Mouse (Mus musculus): Measurements from ENCODE around the gene Dnah7a.
"Not testable (repeated sequence)": the region's sequence is repeated elsewhere in the genome, so short reads cannot be mapped to it uniquely, and the experiment has no call there.

The Dnah7a gene

GRCm38 (mm10) chr1:53706431-53707361 lies at the start of gene Dnah7a:
Gene Dnah7a, minus strand, starts transcription at chr1:53706784.
- peak; percentile 33 for DNase-seq

DNA sequence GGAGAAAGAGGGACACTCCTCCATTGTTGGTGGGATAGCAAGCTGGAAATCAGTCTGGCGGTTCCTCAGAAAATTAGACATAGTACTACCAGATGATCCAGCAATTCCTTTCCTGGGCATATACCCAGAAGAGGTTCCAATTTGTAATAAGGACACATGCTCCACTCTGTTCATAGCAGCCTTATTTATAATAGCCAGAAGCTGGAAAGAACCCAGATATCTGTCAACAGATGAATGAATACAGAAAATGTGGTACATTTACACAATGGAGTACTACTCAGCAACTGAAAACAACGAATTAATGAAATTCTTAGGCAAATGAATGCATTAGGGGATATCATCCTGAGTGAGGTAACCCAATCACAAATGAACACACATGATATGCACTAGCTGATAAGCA lies 46.9 kb upstream of the Dnah7a start:
- DNase-seq: not testable (repeated sequence)

GRCm38 (mm10) chr1:53751144-53751543 lies 44.6 kb upstream of the Dnah7a start:
- DNase-seq: no peak

DNA sequence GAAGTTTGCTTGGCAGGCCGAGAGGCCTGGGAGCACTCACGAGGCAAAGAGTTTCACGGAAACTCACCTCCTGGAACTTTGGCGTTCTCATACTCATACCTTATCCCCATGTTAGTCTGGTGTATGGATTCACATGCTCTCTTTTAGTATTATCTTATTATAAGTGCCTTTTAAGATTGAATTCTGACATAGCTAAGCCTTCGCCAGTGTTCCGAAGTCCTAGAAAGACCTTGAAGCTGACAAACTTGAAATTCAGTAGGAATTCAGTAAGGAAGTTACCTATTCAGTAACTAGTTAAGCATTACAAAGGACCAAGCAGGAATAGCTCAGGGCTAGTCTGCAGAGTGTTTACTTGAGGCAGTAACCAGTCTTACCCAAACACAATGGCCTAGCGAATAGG lies 44.1 kb upstream of the Dnah7a start:
- not testable (repeated sequence) for DNase-seq

GRCm38 (mm10) chr1:53749881-53750385 lies 43.3 kb upstream of the Dnah7a start:
- not testable (repeated sequence) for DNase-seq

GRCm38 (mm10) chr1:53748571-53748970 lies 42.0 kb upstream of the Dnah7a start:
- DNase-seq: no peak

- no peak for DNase-seq
These were observed 39.4 kb upstream of the Dnah7a start for GRCm38 (mm10) chr1:53746001-53746400.

GRCm38 (mm10) chr1:53741742-53742458 lies 35.3 kb upstream of the Dnah7a start:
- no peak for DNase-seq

- no peak for DNase-seq
These were observed 34.3 kb upstream of the Dnah7a start for GRCm38 (mm10) chr1:53740777-53741336.

DNA sequence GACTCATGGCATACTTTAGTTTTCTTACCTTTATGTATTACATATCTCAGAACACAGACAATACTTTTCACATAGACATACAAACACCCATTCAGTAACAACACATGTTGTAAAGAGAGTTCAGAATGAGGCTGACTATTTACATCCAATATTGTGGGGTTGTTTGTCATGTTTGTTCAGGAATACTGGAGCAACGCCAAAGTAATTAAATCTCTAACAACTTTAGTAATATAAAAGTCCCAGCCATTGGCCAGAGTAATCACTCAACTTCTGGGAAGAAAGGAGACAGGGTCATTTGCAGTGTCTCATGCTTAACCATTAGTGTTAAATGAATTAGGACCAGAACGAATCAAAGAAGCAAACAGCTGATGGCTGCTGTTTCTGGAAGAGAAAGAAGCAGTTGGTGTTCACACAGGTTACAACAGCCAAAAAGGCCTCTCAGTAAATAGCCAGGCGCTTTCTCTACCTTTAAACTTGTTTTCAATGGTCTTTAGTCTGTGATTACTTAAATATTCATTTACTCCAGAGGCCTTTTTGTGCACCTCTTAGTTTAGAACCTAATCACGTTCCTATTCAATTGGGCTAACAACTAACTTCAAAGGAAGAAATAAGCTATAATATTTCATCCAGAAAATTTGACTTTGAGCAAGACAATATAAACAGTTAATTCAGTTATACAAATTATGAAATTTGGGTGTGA lies 33.6 kb upstream of the Dnah7a start:
- not testable (repeated sequence) for DNase-seq

DNA sequence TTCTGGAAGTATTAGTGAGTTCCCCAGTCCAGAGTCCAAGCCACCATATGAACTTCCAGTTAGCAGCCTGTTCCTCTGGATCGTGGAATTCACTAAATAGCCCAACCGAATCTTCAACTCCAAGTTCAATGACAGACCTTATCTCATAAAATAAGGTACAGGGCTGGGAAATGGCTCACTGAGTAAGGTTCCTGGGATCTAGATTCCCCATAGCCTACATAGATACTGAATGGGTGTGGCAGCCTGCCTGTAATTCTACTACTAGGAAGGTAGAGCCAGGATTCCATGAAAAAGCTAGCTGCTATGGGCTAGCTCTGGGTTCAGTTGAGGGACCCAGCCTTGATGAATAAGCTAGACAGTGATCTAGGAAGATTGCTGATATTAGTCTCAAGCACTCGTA lies 30.0 kb upstream of the Dnah7a start:
- no peak for DNase-seq

- no peak for DNase-seq
These were observed 22.1 kb upstream of the Dnah7a start for GRCm38 (mm10) chr1:53728489-53729225.

DNA sequence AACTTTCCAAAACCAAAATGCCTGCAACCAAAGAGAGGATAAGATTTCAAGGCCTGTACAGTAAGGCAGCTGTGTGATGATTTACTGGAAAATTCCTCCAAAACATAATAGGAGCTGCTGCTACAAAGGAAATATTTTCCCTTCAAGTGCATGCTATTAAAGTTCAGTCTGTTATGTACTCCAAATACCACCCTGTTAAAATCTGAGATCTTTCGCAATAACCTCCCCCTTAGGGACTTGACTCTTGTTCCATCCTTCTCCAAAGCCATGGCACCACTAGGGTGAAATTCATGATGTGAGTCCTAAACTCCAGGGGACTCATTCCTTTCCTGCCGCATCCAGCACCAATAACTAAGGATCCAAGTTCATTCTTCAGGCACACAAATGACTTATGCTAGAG lies 20.3 kb upstream of the Dnah7a start:
- DNase-seq: no peak

DNA sequence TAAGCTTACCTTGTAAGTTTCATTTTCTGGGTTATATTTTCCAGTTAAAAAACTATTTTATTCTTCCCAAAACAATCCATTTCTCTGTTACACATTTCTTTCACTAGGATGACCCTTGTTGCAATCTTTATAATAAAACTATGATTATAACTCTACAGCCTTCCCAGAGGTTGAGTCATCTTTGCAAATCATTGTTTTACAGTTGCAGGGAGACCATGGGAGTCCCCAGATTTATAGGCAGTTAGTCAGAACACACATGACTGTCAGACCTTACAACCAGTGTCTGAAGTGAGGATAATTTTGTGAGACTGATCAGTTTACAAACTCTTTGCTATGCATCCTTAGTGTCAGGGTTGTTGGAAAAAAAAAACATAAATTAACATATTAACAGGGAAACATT lies 14.8 kb upstream of the Dnah7a start:
- no peak for DNase-seq

DNA sequence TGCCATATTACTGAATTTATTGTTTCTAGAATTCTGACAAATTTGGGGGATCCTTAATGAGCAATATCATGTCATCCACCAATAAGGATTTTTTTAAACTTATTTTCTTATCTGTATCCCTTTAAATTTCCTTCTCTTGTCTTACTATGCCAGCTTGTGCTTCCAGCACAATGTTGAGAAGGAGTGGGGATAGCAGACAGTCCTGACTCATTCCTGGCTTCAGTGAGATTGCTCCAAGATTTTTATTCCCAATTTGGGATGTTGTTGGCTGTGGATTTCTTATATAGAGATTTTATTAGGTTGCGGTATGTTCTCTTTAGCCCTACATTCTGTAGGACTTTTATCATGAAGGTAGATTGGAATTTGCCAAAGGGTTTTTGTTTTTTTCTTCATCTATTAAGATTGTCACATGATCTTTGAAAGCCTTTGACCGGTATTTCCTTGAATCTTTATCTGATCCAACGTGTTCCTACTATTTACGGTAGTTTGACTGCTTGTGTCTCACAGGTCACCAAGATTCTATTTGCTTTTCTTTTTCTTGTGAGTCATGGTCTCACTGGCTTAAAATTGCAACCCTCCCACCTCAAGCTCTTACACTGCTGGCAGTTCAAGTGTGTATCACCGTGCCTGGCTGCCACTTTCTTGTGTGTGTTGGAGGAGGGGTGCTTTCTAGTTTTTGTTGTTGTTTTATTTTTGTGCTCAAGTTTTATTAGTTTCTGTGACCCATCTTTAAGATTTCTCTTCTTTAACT lies 14.2 kb upstream of the Dnah7a start:
- DNase-seq: no peak

- no peak for DNase-seq
These were observed 9.5 kb upstream of the Dnah7a start for GRCm38 (mm10) chr1:53715966-53716515.

GRCm38 (mm10) chr1:53715446-53715845 lies 8.9 kb upstream of the Dnah7a start:
- peak; percentile 80 for DNase-seq

- DNase-seq: not testable (repeated sequence)
These were observed 6.8 kb upstream of the Dnah7a start for GRCm38 (mm10) chr1:53713383-53713782.

GRCm38 (mm10) chr1:53711069-53711468 lies 4.5 kb upstream of the Dnah7a start:
- no peak for DNase-seq

GRCm38 (mm10) chr1:53709602-53710001 lies 3.0 kb upstream of the Dnah7a start:
- not testable (repeated sequence) for DNase-seq

DNA sequence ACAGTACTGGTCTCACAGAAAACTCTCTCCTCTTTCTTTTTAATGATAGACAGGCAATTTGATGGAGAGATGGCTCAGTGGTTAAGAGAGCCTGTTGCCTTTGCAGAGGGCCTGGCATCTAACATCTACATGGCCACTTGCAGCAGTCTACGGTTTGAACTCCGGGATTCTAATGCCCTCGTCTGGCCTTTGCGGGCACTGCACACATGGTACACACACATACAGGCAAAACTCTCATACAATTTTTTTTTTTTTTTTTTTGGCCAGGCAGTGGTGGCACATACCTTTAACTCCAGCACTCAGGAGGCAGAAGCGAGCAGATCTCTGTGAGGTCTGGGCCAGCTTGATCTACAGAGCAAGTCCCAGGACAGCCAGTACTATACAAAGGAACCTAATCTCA lies 2.4 kb downstream of the Dnah7a start:
- DNase-seq: no peak

All from lung, postnatal 36 days (tissue).